Mouse (Mus musculus) bone marrow macrophage, adult 2 months (primary cell): ENCODE measurements around the gene Clint1.

Experiments used
- CTCF ChIP-seq: IDR thresholded peaks from 2 replicates; pipeline ENCODE4 v1.5.1; 2012; ENCODE audit warnings: low read depth, mild to moderate bottlenecking, low read length, moderate library complexity
- POLR2A ChIP-seq: IDR thresholded peaks from 2 replicates; pipeline ENCODE4 v1.6.1; 2012; ENCODE audit warnings: mild to moderate bottlenecking, low read depth, low read length, borderline replicate concordance

- TF ChIP-seq CTCF: no peak
- no peak for TF ChIP-seq POLR2A
Observed at GRCm38 (mm10) chr11:45805312-45805772, 46.5 kb upstream of the Clint1 start.
